Mouse (Mus musculus) erythroblast, embryonic 14.5 days (primary cell): ENCODE results near the gene Olfr309.

Experiments
- GATA1 ChIP-seq: IDR thresholded peaks from 2 replicates; pipeline ENCODE4 v1.6.1; 2012; ENCODE audit warnings: low read length, inconsistent platforms, mixed read lengths
- TAL1 ChIP-seq: IDR thresholded peaks from 3 replicates; pipeline ENCODE4 v1.6.1; 2012; ENCODE audit warnings: low read length, inconsistent platforms, mixed read lengths

- TF ChIP-seq GATA1 (no peak), TAL1 (no peak)
Observed at GRCm38 (mm10) chr7:86337486-86337885, 24.0 kb upstream of the Olfr309 start, which contains the start of gene Olfr307.
